Mouse (Mus musculus) myocyte (in vitro differentiated cells): ENCODE data around the gene Prkca.

Source experiments
- MAX ChIP-seq: IDR thresholded peaks from one replicate; pipeline ENCODE4 v1.6.1; 2011; ENCODE audit warnings: low read depth, mild to moderate bottlenecking, control low read depth
- MYOG ChIP-seq, 3 experiments: IDR thresholded peaks; one replicate each; pipeline ENCODE4 v1.6.1; 2011; ENCODE audit warnings: control low read depth in 2 of 3, low read depth in 2 of 3, mild to moderate bottlenecking in 2 of 3; ENCODE audit not compliant: insufficient read length in 2 of 3, control insufficient read depth in 1 of 3, insufficient read depth in 1 of 3
- POLR2A ChIP-seq: IDR thresholded peaks from one replicate; pipeline ENCODE4 v1.6.1; 2011; ENCODE audit warnings: low read depth, mild to moderate bottlenecking, control low read depth, moderate library complexity; ENCODE audit not compliant: insufficient read length
- SRF ChIP-seq: IDR thresholded peaks from one replicate; pipeline ENCODE4 v1.6.1; 2011; ENCODE audit warnings: low read depth; ENCODE audit not compliant: control insufficient read depth, insufficient read length
- TCF12 ChIP-seq: IDR thresholded peaks from one replicate; pipeline ENCODE4 v1.6.1; 2011; ENCODE audit warnings: mild to moderate bottlenecking, control low read depth; ENCODE audit not compliant: poor library complexity, insufficient read depth, severe bottlenecking

DNA sequence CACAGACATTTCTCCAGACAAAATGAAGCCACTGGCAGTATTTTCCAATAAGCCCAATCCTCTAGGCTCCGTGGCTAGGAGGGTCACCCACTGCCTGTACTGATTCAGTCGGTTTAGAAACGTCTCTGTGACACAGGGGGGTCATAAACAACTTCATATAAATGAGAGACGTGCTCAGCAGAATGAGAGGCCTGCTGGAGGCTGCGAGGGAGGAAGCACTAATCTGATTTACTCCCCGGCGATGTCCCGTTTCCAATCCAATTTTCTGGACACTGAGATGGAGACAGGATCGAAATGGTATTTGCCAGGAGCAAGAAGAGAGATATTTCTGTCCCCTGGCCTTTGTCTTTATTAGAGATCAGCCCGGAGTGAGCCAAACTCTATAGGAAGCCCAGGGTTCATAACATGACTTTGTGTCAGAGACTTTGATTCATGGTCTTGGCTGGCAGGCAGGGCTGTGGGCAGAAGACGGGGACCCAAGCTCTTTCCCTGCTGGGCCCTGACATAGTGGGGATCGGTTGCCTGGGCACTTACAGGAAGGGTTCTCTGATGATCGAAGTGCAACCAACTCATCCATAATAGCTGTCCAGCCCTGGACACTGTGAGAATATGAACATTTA lies 120.0 kb downstream of the Prkca start:
- TF ChIP-seq POLR2A (no peak), TCF12 (no peak), SRF (no peak), MYOG (IDR thresholded peaks at IDR 0.05; ENCODE audit: control insufficient read depth in 1 of 3, insufficient read depth in 1 of 3, insufficient read length in 2 of 3, low read depth in 2 of 3) (no peak), MAX (no peak)
